Mouse (Mus musculus) kidney, embryonic 16.5 days (tissue): ENCODE measurements around the gene Pgpep1. TPM values are rescaled to one million over a fixed set of nuclear protein-coding genes. Genes with fewer than 3 reads are reported as not detected.

Experiments
- ATAC-seq: fragments of 200-750 bp; cut with Nextera tagmentation; 2 replicates; pipeline ENCODE4 v1.8.0; 2017; ENCODE audit warnings: moderate TSS enrichment; ENCODE audit not compliant: low FRiP score, low TSS enrichment
- H3K27ac ChIP-seq: fragments of 300-500 bp; sonication (generic); 2 replicates; pipeline ENCODE4 v1.5.1; 2014; ENCODE audit warnings: low read length
- H3K27me3 ChIP-seq: fragments of 300-500 bp; sonication (generic); 2 replicates; pipeline ENCODE4 v1.6.1; 2014; ENCODE audit warnings: low read length, control low read depth, mixed read lengths; ENCODE audit not compliant: insufficient read depth
- H3K36me3 ChIP-seq: fragments of 300-500 bp; sonication (generic); 2 replicates; pipeline ENCODE4 v1.6.1; 2014; ENCODE audit warnings: low read length, control low read depth, mixed read lengths; ENCODE audit not compliant: insufficient read depth
- H3K4me1 ChIP-seq: fragments of 300-500 bp; sonication (generic); 2 replicates; pipeline ENCODE4 v1.6.1; 2014; ENCODE audit warnings: low read length, control low read depth, mixed read lengths; ENCODE audit not compliant: insufficient read depth
- H3K4me2 ChIP-seq: fragments of 300-500 bp; sonication (generic); replicated peaks from 2 replicates; pipeline ENCODE4 v1.6.1; 2014; ENCODE audit warnings: low read depth, low read length
- H3K4me3 ChIP-seq: fragments of 300-500 bp; sonication (generic); 2 replicates; pipeline ENCODE4 v1.5.1; 2014; ENCODE audit warnings: mild to moderate bottlenecking, low read length
- H3K9ac ChIP-seq: fragments of 300-500 bp; sonication (generic); replicated peaks from 2 replicates; pipeline ENCODE4 v1.6.1; 2014; ENCODE audit warnings: low read length
- H3K9me3 ChIP-seq: fragments of 300-500 bp; sonication (generic); 2 replicates; pipeline ENCODE4 v1.6.1; 2016; ENCODE audit warnings: low read length, control low read depth
- WGBS: fragments of 180-500 bp; shearing (Covaris S2); extraction: QIAGEN DNeasy Blood & Tissue Kit; methylation state at CpG from one replicate; pipeline ENCODE4 v1.1.7; 2014; 5-methylcytosine and 5-hydroxymethylcytosine counted together
- polyA plus RNA-seq: library from polyadenylated mRNA; unstranded; fragments of >200 nt; fragmentation: Nextera tagmentation; extraction: Ambion mirVana; gene quantifications from 2 replicates; pipeline ENCODE4 v1.2.1, GENCODE M21; 2015

Pgpep1 gene
- polyA plus RNA-seq, 1 experiment from 2014 or later, result 88.5 TPM

- H3K27ac ChIP-seq, result peak overlapping the region; percentile 1; the same call in 1 of the 2 replicates
- H3K9ac ChIP-seq, result 0 out of 2 replicates have a peak overlapping the region, but pooled peaks have one; percentile 1
- peaks cover 49% of the 10 kb centered on the region for H3K4me1 ChIP-seq
- no peaks in the 10 kb centered on the region for H3K9me3 ChIP-seq
- 13% methylated on average over 22 of the region's 22 CpGs for WGBS
- H3K36me3 ChIP-seq, result no peaks in the 10 kb centered on the region
- H3K4me2 ChIP-seq, result peak overlapping the region; percentile 70
- H3K4me3 ChIP-seq, result peak overlapping the region; percentile 60; the same call in 1 of the 2 replicates
- ATAC-seq, result peak; percentile 60; the same call in 1 of the 2 replicates
- no peaks in the 10 kb centered on the region for H3K27me3 ChIP-seq
These were observed 29.4 kb downstream of the Pgpep1 start for GRCm38 (mm10) chr8:70630532-70631381.

- H3K27me3 ChIP-seq, result no peaks in the 10 kb centered on the region
- H3K4me2 ChIP-seq, result peak overlapping the region; percentile 70
- H3K27ac ChIP-seq, result peak overlapping the region; percentile 34
- ATAC-seq, result peak; percentile 89
- WGBS, result 1% methylated on average over 60 of the region's 60 CpGs
- H3K9me3 ChIP-seq, result no peaks in the 10 kb centered on the region; the same call in 1 of the 2 replicates
- H3K9ac ChIP-seq, result peak overlapping the region; percentile 72
- peaks cover 46% of the 10 kb centered on the region for H3K4me1 ChIP-seq
- H3K36me3 ChIP-seq, result no peaks in the 10 kb centered on the region
- peak overlapping the region; percentile 60 for H3K4me3 ChIP-seq
These were observed 30.3 kb downstream of the Pgpep1 start for GRCm38 (mm10) chr8:70629574-70630531.

- Histone ChIP-seq H3K27me3 (no peaks in the 10 kb centered on the region), H3K36me3 (no peaks in the 10 kb centered on the region), H3K4me1 (peaks cover 38% of the 10 kb centered on the region), H3K27ac (peak overlapping the region; percentile 34; the same call in 1 of the 2 replicates), H3K4me2 (peak overlapping the region; percentile 70), H3K9me3 (no peaks in the 10 kb centered on the region; the same call in 1 of the 2 replicates), H3K9ac (peak overlapping the region; percentile 72), H3K4me3 (peak overlapping the region; percentile 60)
- ATAC-seq, result no peak
- WGBS, result 56% methylated on average over 7 of the region's 7 CpGs
These were observed 31.1 kb downstream of the Pgpep1 start for GRCm38 (mm10) chr8:70628986-70629490.

- no peaks in the 10 kb centered on the region for H3K27me3 ChIP-seq
- H3K4me1 ChIP-seq, result peaks cover 31% of the 10 kb centered on the region
- ATAC-seq, result no peak
- no peak overlapping the region for H3K4me3 ChIP-seq
- H3K9ac ChIP-seq, result no peak overlapping the region
- H3K36me3 ChIP-seq, result no peaks in the 10 kb centered on the region
- WGBS, result 84% methylated on average over 5 of the region's 5 CpGs
- no peak overlapping the region for H3K4me2 ChIP-seq
- no peak overlapping the region for H3K27ac ChIP-seq
- H3K9me3 ChIP-seq, result no peaks in the 10 kb centered on the region; the same call in 1 of the 2 replicates
These were observed 33.1 kb downstream of the Pgpep1 start for GRCm38 (mm10) chr8:70627041-70627440.

- Histone ChIP-seq H3K27ac (no peak overlapping the region), H3K4me3 (no peak overlapping the region), H3K4me2 (no peak overlapping the region; the same call in 1 of the 2 replicates), H3K36me3 (no peaks in the 10 kb centered on the region), H3K4me1 (peaks cover 12% of the 10 kb centered on the region), H3K9me3 (no peaks in the 10 kb centered on the region; the same call in 1 of the 2 replicates), H3K9ac (no peak overlapping the region), H3K27me3 (0 out of 2 replicates have a peak, but pooled peaks cover 9% of the 10 kb centered on the region)
- WGBS, result 13% methylated on average over 5 of the region's 5 CpGs
- ATAC-seq, result no peak
These were observed 35.1 kb downstream of the Pgpep1 start for GRCm38 (mm10) chr8:70625104-70625503.

- Histone ChIP-seq H3K9me3 (no peaks in the 10 kb centered on the region; the same call in 1 of the 2 replicates), H3K4me2 (no peak overlapping the region), H3K36me3 (no peaks in the 10 kb centered on the region), H3K27ac (no peak overlapping the region), H3K9ac (no peak overlapping the region), H3K4me3 (no peak overlapping the region), H3K27me3 (0 out of 2 replicates have a peak, but pooled peaks cover 9% of the 10 kb centered on the region), H3K4me1 (peaks cover 11% of the 10 kb centered on the region; the same call in 1 of the 2 replicates)
- WGBS, result 64% methylated on average over 3 of the region's 3 CpGs
- no peak for ATAC-seq
These were observed 38.0 kb downstream of the Pgpep1 start for GRCm38 (mm10) chr8:70622220-70622619.

- peak; percentile 60 for ATAC-seq
- no peak overlapping the region for H3K27ac ChIP-seq
- 33% methylated on average over 9 of the region's 9 CpGs for WGBS
- H3K9ac ChIP-seq, result no peak overlapping the region
- H3K4me1 ChIP-seq, result peaks cover 6% of the 10 kb centered on the region; the same call in 1 of the 2 replicates
- no peaks in the 10 kb centered on the region for H3K9me3 ChIP-seq
- 0 out of 2 replicates have a peak, but pooled peaks cover 9% of the 10 kb centered on the region for H3K27me3 ChIP-seq
- H3K36me3 ChIP-seq, result no peaks in the 10 kb centered on the region
- H3K4me3 ChIP-seq, result no peak overlapping the region
- no peak overlapping the region for H3K4me2 ChIP-seq
These were observed 41.3 kb downstream of the Pgpep1 start for GRCm38 (mm10) chr8:70618888-70619334.

GRCm38 (mm10) chr8:70617985-70618384 is 42.2 kb downstream of the Pgpep1 start:
- no peak overlapping the region for H3K9ac ChIP-seq

GRCm38 (mm10) chr8:70616645-70617044 is 43.5 kb downstream of the Pgpep1 start:
- WGBS, result 46% methylated on average over 11 of the region's 11 CpGs
- Histone ChIP-seq H3K27ac (no peak overlapping the region), H3K4me2 (no peak overlapping the region), H3K36me3 (no peaks in the 10 kb centered on the region), H3K9me3 (no peaks in the 10 kb centered on the region), H3K27me3 (0 out of 2 replicates have a peak, but pooled peaks cover 7% of the 10 kb centered on the region), H3K9ac (no peak overlapping the region), H3K4me3 (no peak overlapping the region), H3K4me1 (peaks cover 8% of the 10 kb centered on the region; the same call in 1 of the 2 replicates)
- no peak for ATAC-seq

More at GRCm38 (mm10) chr8:70617985-70618384, 42.2 kb downstream of the Pgpep1 start:
- ATAC-seq, result no peak
- Histone ChIP-seq H3K4me2 (no peak overlapping the region), H3K27ac (no peak overlapping the region), H3K27me3 (0 out of 2 replicates have a peak, but pooled peaks cover 9% of the 10 kb centered on the region), H3K4me3 (no peak overlapping the region), H3K36me3 (no peaks in the 10 kb centered on the region), H3K4me1 (peaks cover 6% of the 10 kb centered on the region; the same call in 1 of the 2 replicates), H3K9me3 (no peaks in the 10 kb centered on the region)
- 84% methylated on average over 11 of the region's 11 CpGs for whole genome bisulfite sequencing
